Mouse (Mus musculus): ENCODE measurements around the gene Pcgf2.
"Not testable (repeated sequence)": the region's sequence is repeated elsewhere in the genome, so short reads cannot be mapped to it uniquely, and the experiment has no call there.

Pcgf2 gene

DNA sequence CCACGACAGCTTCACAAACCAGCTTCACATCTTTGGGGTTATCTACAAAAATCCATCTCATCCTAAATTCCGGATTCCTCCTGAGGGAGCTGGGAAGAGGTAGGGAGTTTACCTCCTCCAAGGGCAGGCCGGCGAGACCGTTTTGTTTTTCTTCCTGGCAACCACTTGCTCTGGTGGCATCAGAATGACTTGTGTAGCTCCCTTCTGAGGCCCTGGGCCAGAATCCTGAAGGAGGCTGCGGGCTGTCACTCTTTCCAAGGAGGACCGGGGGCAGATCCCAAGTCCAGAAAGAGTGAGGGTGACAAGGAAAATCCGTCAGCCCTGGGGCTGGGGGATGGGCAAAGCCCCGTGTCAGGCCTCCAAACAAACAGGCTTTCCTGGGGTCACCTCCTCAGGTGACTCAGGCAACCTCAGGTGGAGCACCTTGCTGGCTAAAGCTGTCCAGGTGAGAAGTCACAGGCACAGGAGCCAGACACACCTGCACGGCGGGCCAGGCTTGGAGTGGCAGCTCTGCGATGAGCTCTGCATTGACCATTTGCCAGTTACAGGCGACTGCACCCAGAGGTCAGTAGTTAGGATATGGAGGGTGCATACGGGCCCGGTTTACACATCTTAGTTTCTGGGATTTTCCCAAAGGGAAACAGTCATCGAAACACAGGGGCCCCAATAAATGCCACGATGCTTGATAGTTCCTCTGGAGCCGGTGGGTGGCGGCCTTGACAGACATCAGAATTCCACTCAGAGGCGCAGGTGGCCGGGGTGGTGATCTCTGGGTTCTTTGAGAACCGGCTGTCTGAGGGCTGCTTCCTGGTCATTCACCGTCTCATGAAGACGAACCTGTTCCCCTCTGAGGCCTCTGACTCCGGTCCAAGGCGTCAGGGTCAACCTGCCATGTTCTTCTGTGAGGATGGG, 17.3 kb upstream of the Pcgf2 start:
- no peak for DNase-seq

DNA sequence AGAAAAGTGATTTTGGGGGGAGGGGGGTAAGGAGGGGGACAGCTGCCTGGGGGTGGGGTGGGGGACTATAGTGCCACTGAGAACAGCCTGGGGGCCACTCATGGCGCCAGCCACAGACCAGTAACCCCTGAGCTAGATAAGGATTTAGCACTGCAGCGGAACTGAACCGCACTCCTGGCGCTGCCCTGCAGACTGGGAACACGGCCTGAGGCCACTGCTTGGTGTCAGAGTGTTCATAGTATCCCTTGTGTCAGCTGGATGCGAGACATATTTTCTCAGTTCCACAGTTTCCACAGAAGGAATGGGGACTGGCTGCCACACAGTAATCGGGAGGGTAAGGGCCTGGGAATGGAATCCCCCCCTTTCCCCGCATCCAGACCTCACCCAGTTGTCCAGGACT, 15.7 kb upstream of the Pcgf2 start:
- no peak for DNase-seq

DNA sequence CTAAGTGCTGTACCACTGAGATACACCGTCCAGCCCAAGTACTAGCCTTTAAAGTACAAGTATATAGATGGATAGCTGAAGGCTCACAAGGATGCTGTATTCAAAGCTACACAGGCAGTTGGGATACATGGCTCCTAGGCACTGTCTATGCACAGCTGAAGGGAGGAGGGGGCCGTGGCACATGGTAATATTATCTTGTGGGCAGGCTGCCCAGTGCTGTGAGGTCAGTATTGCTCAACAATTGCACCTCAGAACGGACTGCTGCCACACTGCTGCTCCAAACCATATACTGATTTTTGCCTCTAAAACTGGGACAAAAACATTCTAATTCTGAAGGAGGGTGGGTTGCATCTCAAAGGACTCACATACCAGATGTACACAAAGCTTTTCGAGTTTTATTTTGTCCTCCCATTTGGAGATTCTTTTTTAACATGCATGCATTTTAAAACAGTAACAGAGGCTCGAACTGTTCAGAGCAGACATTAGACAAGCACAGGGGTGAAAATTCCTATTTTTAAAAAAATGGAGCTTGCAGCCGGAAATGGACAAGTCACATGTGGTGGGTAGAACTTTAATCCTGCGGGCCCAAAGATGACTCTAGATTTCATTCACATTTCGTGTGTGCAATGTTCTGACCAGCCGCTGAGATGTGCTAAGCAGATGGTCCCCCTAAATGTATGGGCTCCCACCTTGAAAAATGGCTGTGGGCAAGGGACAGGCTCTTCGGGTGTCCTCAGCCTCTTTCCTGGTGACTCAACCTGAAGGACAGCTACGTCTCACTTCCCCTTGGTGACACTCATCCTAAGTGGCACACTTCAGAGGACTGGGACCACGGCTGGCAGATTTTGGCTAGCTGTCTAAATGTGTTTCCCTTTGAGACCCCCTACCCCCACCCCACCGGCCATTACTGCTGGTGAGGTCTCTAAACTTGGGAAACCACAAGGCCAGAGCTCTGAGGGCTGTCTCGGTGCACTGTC, 14.8 kb upstream of the Pcgf2 start:
- DNase-seq = peak; percentile 35 to 52

DNA sequence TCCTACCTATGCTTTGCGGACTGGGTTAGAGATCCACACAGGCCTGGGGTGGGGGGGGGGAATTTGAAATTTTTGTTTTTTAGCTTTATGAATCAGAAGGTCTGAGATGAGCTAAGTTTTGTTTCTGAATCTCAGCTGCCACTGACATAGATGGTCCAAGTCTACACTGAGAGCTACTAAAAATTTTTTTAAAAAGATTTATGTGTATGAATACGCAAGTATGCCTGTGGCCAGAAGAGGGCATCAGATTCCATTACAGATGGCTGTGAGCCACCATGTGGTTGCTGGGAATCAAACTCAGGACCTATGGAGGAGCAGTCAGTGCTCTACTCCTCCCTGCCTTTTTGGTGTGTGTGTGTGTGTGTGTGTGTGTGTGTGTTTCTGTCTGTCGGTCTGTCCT, 14.1 kb upstream of the Pcgf2 start:
- no peak for DNase-seq

DNA sequence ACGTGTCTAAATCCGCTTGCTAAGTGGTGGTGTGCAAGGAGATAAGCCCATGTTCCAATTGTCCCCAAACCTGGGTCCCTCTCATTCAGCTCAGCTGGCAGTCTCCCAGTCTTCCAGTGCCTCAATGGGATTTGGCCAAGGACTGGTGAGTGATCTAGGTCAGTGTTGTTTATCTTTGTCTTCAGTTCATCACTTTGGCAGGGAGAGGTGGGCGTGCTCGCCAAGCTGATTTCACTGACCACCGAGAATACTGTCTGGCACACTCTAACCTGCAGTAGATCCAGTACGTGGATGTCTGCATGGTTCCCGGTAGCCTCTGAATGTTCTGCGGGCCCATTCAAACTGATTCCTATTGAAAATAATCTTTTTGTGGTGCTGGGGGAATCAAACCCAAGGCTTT, 13.6 kb upstream of the Pcgf2 start:
- peak; percentile 80 to 87 for DNase-seq

DNA sequence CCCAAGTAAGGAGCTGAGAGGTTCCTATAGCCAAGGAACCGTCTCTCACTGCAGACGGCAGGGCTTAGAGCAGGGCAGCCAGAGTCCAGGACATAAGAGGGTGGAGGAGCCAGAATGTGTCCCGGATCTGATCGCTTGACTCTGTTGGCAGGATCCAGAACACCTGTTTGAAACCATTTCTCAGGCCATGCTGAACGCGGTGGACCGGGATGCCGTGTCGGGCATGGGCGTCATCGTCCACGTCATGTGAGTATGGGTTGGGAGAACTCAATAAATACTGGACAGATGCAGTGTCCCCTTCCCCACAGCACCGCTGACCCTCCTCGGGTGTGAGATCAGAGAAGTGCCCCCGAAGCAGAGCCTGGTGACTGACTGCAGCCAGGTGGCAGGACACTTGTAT, 12.0 kb upstream of the Pcgf2 start:
- DNase-seq = no peak

DNA sequence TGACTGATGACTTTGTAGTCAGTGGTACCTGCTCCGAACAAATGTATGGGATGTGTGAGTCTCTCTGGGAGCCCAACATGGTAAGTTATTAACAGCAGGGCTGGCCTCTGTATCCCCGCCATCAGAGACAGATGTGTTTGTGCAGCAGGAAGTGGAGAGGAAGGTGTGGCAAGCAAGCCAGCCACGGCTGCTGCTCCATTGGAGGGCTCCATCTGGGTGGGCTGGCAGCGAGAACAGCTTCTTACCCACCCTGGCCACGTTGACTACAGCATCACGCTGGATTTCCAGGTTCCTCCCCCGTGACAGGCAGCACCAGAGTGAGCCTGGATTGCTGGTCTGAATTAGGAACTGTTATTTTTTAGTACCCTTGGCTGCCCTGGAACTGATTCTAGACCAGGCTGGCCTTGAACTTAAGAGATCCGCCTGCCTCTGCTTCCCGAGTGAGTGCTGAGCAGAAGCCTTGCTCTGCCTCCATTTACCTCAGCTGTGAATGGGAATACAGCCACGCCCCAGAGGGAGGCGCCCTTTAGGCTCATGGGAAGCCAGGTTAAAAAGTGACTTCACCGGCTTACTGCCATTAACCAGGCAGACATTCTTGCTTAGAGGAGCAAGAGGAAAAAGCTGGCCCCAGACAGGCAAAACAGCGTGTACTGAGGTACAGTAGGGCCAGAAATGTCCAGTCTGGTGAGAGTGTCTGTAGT, 11.1 kb upstream of the Pcgf2 start:
- DNase-seq = no peak

DNA sequence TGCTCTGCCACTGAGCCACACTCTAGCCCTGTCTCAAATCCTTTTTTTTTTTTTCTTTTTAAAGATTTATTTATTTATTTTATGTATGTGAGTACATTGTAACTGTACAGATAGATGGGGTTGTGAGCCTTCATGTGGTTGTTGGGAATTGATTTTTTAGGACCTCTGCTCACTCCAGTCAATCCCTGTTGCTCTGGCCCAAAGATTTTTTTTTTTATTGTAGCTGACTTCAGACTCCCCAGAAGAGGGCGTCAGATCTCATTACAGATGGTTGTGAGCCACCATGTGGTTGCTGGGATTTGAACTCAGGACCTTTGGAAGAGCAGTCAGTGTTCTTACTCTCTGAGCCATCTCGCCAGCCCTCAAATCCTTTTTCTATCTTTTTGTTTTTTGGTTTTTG, 9.8 kb upstream of the Pcgf2 start:
- not testable (repeated sequence) for DNase-seq

DNA sequence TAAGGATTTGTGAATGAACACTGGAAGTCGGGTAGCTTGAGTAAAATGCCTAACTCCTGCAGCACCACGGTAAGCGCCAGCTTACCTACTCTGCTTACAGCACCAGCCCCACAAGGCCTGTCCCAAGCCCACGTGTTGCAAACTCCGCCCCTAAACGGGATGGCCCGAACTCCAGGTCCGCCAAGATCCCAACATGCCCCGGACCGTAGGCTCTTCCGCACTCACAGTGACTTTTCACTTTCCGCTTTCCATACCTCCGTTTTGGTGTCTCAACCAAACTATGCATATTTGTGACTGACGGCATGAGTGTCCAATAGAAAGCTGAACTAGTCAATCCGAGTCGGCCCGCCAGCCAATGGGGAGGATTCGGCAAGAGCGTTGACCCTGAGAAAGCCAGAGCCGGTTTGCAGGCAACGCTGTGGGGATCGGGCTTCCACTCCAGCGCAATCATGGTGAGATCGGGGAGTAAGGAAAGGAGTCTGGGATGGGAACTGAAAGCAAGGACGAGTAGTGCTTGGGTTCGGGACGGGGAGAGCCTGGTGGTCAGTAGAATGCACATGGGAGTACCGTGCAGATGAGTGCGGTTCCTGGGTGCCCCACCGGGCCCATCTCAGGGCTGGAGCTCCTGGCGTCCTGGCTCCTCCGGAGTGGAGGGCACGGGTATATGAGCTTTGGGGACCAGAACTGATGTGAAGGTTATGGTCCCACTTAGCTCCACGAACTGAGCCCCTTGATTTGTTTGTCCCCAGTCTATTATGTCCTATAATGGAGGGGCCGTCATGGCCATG, 2.9 kb upstream of the Pcgf2 start, which contains the start of gene Psmb3:
Gene Psmb3, plus strand, starts transcription at position 361 of the 788 bp plus-strand sequence.
- peak; percentile 99 to 100 for DNase-seq

DNA sequence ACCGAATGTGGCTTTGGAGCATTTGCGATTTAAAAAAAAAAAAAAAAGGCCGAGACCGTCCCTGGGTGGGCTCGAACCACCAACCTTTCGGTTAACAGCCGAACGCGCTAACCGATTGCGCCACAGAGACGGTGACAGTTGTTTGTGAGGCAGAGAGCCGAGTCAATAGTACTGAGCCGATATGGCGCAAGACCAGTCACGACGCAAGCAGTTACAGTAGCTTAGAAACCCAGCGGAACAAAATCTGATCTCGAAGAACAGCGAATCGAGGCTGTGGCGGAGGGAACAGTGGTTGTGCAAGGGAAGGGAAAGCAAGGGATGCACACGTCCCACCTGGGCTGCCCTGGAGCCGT, 2.1 kb upstream of the Pcgf2 start:
- peak; percentile 96 to 97 for DNase-seq

DNA sequence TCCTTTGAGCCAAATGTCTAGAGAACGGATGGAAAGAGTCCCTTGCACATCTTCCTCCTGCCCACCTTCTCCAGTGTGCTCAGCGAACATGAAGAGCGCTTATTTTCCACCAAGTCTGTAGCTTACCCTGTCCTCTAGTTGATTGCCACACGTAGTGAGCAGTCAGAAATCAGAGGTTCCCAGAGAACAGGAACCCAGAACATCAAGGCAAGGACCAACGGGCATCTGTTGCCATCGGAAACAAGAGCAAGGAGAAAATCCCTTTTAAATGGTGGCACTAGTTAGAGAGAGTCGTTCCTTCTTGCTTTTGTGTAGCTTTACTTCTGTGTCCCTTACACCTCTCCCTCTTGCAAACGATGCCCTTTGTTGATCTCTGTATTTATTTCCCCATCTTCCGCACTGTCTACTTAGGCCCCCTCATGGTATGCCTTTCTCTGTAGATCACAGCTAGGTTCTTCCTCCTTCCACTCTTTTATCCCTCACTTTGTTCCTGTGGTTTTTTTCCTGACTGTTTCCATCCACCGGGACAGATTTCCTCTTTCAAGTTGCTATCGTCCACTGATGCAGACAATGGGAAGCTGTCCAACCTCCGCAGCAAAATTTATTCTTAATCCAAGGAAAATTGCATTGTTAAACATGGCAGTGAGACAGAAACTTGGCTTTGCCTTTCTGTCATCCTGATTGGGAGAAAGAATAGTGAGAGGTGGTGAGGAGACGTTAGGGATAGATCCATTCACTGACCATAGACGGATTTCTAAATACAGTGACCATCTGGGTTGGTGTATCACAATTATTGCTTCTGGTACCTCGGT, 1.5 kb upstream of the Pcgf2 start:
- no peak for DNase-seq

DNA sequence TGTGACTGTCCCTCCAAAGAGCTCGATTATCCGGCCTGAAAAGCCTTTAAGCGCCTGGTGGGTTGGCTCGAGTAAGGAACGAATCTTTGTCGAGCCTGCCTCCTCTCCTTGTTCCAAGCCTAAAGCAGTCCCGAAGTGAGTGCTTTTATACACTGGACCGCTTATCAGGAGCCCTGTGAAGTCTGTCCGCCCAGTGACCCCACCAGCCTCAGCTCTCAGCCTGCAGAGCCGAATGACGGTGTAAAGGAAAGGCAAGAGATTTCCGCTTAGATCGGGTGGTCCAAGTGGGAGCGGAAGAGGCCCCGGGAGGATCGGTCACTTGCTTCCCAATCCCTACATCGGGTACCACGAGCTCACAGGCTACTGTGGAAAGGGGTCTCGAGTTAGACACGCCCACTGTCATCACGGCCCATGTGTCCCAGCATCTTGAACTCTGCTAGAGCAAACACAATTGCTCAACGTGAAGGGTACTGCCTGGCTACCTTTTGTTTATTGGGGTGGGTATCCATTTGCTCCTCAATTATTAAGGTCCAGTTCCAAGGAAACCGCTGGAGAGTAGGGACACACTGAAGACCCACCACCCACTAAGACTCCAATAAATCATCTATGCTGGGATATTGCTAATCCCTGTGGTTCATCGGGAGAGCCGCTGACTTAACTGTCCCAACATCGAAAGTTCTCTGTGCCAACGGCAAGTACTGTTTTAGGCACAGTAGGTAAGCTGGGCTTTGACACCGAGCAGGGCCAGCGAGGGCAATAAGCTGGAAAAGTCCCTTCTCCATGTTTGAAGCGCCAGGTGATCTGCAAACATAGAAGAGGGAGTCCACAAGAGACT, 666 bp upstream of the Pcgf2 start:
- DNase-seq = peak in 1 of 2 experiments; percentile 48

DNA sequence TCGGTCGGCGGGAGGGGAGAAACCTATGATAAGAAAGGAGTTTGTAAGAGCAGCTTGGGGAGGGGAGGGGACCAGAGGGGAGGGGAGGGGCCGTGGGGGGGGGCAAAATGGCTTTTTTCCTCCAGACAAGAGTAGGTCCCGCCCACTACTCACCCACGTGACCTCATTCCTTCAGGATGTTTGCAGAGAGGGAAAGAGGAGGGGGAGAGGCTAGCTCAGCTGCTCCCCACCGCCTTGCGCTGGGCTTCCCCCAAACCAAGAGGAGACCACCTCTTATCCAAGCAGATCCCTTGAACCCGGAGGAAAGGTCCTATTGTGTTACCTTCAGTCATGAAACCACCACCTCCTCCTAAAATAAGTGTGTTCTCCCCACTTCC, 683 bp downstream of the Pcgf2 start:
- peak; percentile 93 to 97 for DNase-seq

DNA sequence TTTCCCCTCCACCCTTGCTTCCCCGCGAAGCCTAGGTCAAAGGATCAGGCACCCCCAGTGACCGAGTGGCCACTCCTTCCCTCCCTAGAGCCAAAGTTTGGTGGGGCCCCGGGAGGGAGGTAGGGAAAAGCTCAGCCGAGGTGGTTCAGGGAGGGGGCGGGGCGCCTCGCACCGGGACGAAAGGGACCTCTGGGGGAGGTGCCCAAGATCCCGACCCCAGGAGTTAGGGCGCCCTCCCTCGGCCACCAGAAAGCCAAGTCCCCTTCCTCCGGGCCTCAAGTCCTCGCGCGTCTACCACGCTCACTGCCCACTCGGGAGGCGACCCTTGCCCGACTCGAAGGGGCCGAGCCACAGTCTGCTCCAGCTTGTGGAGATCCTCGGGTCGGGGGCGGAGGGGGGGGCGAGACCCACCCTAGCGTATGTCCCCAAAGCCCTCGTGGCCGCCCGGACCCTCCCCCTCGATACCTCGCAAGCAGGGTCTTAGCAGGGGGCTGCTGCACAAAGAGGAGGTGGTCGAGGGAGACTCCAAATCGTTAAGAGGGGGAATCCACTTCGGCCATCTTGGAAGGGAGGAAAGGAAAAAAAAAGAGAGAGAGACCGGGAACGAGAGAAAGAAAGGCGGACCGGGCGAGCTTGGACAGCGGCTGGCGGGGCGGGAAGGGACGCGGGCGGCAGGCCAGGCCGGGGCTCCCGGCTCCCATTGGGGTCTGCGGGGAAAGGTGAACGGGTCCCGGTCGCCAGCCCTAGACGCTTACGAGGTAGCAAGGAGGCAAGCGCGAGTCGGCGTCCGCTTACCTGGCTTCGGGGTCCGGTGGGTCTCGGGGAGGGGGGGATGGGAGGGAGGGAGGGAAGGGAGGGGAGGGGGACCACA, 1.3 kb downstream of the Pcgf2 start:
- DNase-seq = peak; percentile 75 to 88

DNA sequence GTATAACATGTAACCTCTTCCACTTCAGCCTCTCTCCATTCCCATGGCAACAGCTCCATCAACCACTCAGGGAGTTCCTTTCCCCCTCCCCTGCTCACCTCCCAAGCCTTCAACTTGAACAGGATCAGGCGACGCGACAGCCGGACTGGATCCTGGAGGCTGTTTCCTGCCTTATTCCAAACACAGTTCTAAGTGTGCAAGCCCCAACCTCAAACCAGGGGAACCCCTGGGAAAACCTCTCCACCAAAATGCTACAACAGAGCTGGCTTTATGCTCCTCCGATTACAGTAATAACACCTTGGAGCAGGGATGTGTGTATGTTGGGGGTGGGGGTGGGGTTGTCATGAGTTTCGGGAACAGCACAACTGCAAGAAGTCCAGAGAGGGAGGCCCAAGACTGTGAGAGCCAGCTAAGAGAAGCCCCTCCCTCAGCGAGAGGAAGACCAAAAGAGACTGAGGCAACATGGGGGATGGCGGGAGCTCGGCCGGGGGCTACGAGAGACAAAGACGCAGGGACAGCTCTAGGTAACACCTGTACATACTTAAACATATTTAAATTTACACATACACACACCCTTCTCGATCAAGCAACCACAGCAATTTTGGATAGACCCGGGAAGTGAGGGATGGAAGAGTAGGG, 2.3 kb downstream of the Pcgf2 start:
- peak in 1 of 2 experiments; percentile 45 for DNase-seq

DNA sequence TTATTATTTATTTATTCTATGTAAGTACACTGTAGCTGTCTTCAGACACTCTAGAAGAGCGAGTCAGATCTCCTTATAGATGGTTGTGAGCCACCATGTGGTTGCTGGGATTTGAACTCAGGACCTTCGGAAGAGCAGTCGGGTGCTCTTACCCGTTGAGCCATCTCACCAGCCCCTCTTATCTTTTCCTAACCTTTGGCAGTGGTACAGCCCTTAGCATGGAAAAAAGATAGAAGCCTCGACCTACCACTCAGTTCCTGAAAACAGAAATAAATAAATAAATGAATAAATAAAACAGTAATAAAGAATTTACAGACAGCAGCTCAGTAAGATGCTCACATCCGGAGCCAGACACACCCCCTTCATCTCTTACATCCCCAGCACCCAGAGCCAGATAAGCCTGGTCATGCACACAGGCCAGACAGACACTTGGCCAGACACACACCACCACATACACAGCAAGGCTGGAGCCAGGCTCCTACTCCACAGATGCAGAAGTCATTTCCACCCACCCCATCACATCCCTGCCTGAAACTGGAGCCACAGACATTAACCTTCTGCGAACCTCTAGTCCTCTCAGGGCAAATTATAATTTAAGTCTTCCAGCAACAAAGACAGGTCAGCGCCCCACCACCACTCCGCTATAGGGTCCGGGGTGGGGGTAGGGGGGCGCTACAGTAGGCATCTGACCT, 3.0 kb downstream of the Pcgf2 start:
- DNase-seq = no peak

DNA sequence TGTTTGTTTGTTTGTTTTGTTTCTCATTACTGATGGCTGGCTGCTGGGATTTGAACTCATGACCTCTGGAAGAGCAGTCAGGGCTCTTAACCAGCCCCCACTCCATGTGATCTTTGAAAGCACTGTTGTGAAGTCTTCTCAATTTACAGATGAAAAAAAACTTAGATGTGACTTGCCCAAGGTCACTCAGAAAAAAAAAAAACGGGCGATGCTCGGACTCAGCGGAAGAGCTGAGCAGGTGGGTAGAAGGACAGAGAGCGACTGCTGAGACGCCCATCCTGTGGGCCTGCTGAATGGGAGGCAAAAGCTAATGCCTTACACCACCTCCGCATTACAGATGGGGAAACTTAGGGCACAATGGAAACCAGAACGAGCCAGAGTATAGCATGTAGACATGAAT, 3.6 kb downstream of the Pcgf2 start:
- DNase-seq = no peak

Measured in cerebellum, postnatal 14 days (tissue).